Mouse (Mus musculus): Measurements from ENCODE around the gene Dlx4. TPM values are rescaled to one million over a fixed set of nuclear protein-coding genes. Genes with fewer than 3 reads are reported as not detected.

Gene Dlx4
- total and polyA plus RNA-seq, 2 experiments from 2014 or later: 0.29 to 0.52 TPM

GRCm38 (mm10) chr11:95105274-95105874 lies 40.7 kb downstream of the Dlx4 start:
- Histone ChIP-seq H3K27ac (no peak overlapping the region), H3K4me3 (ENCODE audit: low read length) (no peak overlapping the region), H3K27me3 (ENCODE audit: insufficient read depth, low read length) (no peaks in the 10 kb centered on the region), H3K36me3 (ENCODE audit: insufficient read depth, low read length) (no peaks in the 10 kb centered on the region), H3K9ac (replicated peaks; ENCODE audit: low read length) (no peak overlapping the region), H3K9me3 (ENCODE audit: low read length) (no peaks in the 10 kb centered on the region), H3K4me2 (ENCODE audit: low read depth, low read length) (peak overlapping the region; percentile 24), H3K4me1 (ENCODE audit: insufficient read depth, low read length) (0 out of 2 replicates have a peak, but pooled peaks cover 4% of the 10 kb centered on the region)
- ATAC-seq (no peak; the same call in 1 of the 2 replicates), DNase-seq (ENCODE audit: low spot score) (peak; percentile 13)
- no peak for TF ChIP-seq CTCF (IDR thresholded peaks at IDR 0.05; ENCODE audit: low read depth)
- 5% methylated on average over 25 of the region's 25 CpGs for WGBS

GRCm38 (mm10) chr11:95104266-95104665 lies 41.8 kb downstream of the Dlx4 start:
- no peaks in the 10 kb centered on the region for H3K9me3 ChIP-seq (ENCODE audit: low read length)
- no peak for TF ChIP-seq CTCF (IDR thresholded peaks at IDR 0.05; ENCODE audit: low read depth)
- no peaks in the 10 kb centered on the region for H3K36me3 ChIP-seq (ENCODE audit: insufficient read depth, low read length)
- H3K4me2 ChIP-seq (ENCODE audit: low read depth, low read length): no peak overlapping the region
- 0 out of 2 replicates have a peak, but pooled peaks cover 4% of the 10 kb centered on the region for H3K4me1 ChIP-seq (ENCODE audit: insufficient read depth, low read length)
- no peak overlapping the region for H3K27ac ChIP-seq
- H3K4me3 ChIP-seq (ENCODE audit: low read length): no peak overlapping the region
- DNase-seq (ENCODE audit: low spot score) (no peak), ATAC-seq (no peak)
- 72% methylated on average over 6 of the region's 6 CpGs for WGBS
- no peak overlapping the region for H3K9ac ChIP-seq (replicated peaks; ENCODE audit: low read length)
- no peaks in the 10 kb centered on the region for H3K27me3 ChIP-seq (ENCODE audit: insufficient read depth, low read length)

GRCm38 (mm10) chr11:95102161-95102904 lies 43.7 kb downstream of the Dlx4 start:
- Histone ChIP-seq H3K4me2 (ENCODE audit: low read depth, low read length) (no peak overlapping the region), H3K36me3 (ENCODE audit: insufficient read depth, low read length) (no peaks in the 10 kb centered on the region), H3K4me1 (ENCODE audit: insufficient read depth, low read length) (0 out of 2 replicates have a peak, but pooled peaks cover 4% of the 10 kb centered on the region), H3K9ac (replicated peaks; ENCODE audit: low read length) (no peak overlapping the region), H3K9me3 (ENCODE audit: low read length) (no peaks in the 10 kb centered on the region), H3K27me3 (ENCODE audit: insufficient read depth, low read length) (no peaks in the 10 kb centered on the region), H3K4me3 (ENCODE audit: low read length) (no peak overlapping the region), H3K27ac (no peak overlapping the region)
- WGBS: 62% methylated on average over 19 of the region's 19 CpGs
- ATAC-seq: 0 out of 2 replicates have a peak, but pooled peaks have one; percentile 54
- TF ChIP-seq CTCF (IDR thresholded peaks at IDR 0.05; ENCODE audit: low read depth): no peak
- DNase-seq (ENCODE audit: low spot score): peak; percentile 51

- Histone ChIP-seq H3K27me3 (ENCODE audit: insufficient read depth, low read length) (no peaks in the 10 kb centered on the region), H3K4me3 (ENCODE audit: low read length) (no peak overlapping the region), H3K9me3 (ENCODE audit: low read length) (no peaks in the 10 kb centered on the region), H3K27ac (no peak overlapping the region), H3K36me3 (ENCODE audit: insufficient read depth, low read length) (no peaks in the 10 kb centered on the region), H3K4me2 (ENCODE audit: low read depth, low read length) (no peak overlapping the region), H3K9ac (replicated peaks; ENCODE audit: low read length) (no peak overlapping the region), H3K4me1 (ENCODE audit: insufficient read depth, low read length) (0 out of 2 replicates have a peak, but pooled peaks cover 4% of the 10 kb centered on the region)
- TF ChIP-seq CTCF (IDR thresholded peaks at IDR 0.05; ENCODE audit: low read depth): no peak
- WGBS: 26% methylated on average over 16 of the region's 16 CpGs
- no peak for ATAC-seq
- no peak for DNase-seq (ENCODE audit: low spot score)
Measured at GRCm38 (mm10) chr11:95101071-95101788, 44.8 kb downstream of the Dlx4 start.

GRCm38 (mm10) chr11:95100393-95100792 lies 45.7 kb downstream of the Dlx4 start:
- no peak overlapping the region for H3K27ac ChIP-seq
- 38% methylated on average over 3 of the region's 3 CpGs for WGBS
- DNase-seq (ENCODE audit: low spot score): no peak

GRCm38 (mm10) chr11:95098346-95099095 lies 47.5 kb downstream of the Dlx4 start:
- DNase-seq (ENCODE audit: low spot score) (no peak), ATAC-seq (no peak)
- Histone ChIP-seq H3K27me3 (ENCODE audit: insufficient read depth, low read length) (no peaks in the 10 kb centered on the region), H3K27ac (no peak overlapping the region), H3K4me3 (ENCODE audit: low read length) (no peak overlapping the region), H3K9me3 (ENCODE audit: low read length) (no peaks in the 10 kb centered on the region), H3K4me2 (ENCODE audit: low read depth, low read length) (no peak overlapping the region), H3K9ac (replicated peaks; ENCODE audit: low read length) (no peak overlapping the region), H3K36me3 (ENCODE audit: insufficient read depth, low read length) (no peaks in the 10 kb centered on the region), H3K4me1 (ENCODE audit: insufficient read depth, low read length) (no peaks in the 10 kb centered on the region)
- TF ChIP-seq CTCF (IDR thresholded peaks at IDR 0.05; ENCODE audit: low read depth): no peak
- WGBS: 75% methylated on average over 5 of the region's 5 CpGs

More at GRCm38 (mm10) chr11:95100393-95100792, 45.7 kb downstream of the Dlx4 start:
- no peaks in the 10 kb centered on the region for H3K9me3 ChIP-seq (ENCODE audit: low read length)
- no peak overlapping the region for H3K4me3 ChIP-seq (ENCODE audit: low read length)
- H3K4me2 ChIP-seq (ENCODE audit: low read depth, low read length): no peak overlapping the region
- no peak overlapping the region for H3K9ac ChIP-seq (replicated peaks; ENCODE audit: low read length)
- peak; percentile 14; the same call in 1 of the 2 replicates for TF ChIP-seq CTCF (IDR thresholded peaks at IDR 0.05; ENCODE audit: low read depth)
- 0 out of 2 replicates have a peak, but pooled peaks cover 4% of the 10 kb centered on the region for H3K4me1 ChIP-seq (ENCODE audit: insufficient read depth, low read length)
- no peaks in the 10 kb centered on the region for H3K36me3 ChIP-seq (ENCODE audit: insufficient read depth, low read length)
- H3K27me3 ChIP-seq (ENCODE audit: insufficient read depth, low read length): no peaks in the 10 kb centered on the region
- no peak for ATAC-seq

Data from hindbrain, postnatal 0 days (tissue).